Comparison of ENCODE assay signal across 8 mouse cellular contexts in genomic region chr5:63969476-63970112, GRCm38 (mm10). TPM values are rescaled to one million over a fixed set of nuclear protein-coding genes. Genes with fewer than 3 reads are reported as not detected.
A peak's percentile ranks its signal among the peaks of the same experiment; 100 is the strongest.
DNase-seq lines count a peak whose midpoint lies in the region; ATAC-seq lines count a peak whose summit lies in the region.

No protein-coding gene starts in this region.

- H3K9me3 ChIP-seq in embryonic facial prominence, embryonic 11.5 days (replicated peaks; ENCODE audit: control insufficient read depth, low read length) = no peaks in the 10 kb centered on the region
- no peaks in the 10 kb centered on the region for H3K9me3 ChIP-seq in intestine, embryonic 15.5 days
- no peaks in the 10 kb centered on the region for H3K9me3 ChIP-seq in neural tube, embryonic 12.5 days

- H3K36me3 ChIP-seq in embryonic facial prominence, embryonic 11.5 days (replicated peaks; ENCODE audit: control insufficient read depth, insufficient read depth, low read depth, low read length) = no peaks in the 10 kb centered on the region
- no peaks in the 10 kb centered on the region for H3K36me3 ChIP-seq in intestine, embryonic 15.5 days
- no peaks in the 10 kb centered on the region for H3K36me3 ChIP-seq in neural tube, embryonic 12.5 days

- peak; percentile 32 for DNase-seq in adrenal gland, postnatal 14 days
- no peak for DNase-seq in adrenal gland, postnatal 4 days (ENCODE audit: low spot score in 2 of 2)
- DNase-seq in 3134 (ENCODE audit: extremely low read depth, insufficient read length, low spot score) = peak; percentile 33
- DNase-seq in embryonic facial prominence, embryonic 11.5 days (ENCODE audit: low spot score) = no peak
- no peak for DNase-seq in frontal cortex, postnatal 36 days (ENCODE audit: low spot score in 2 of 2)
- DNase-seq in ovary, adult 18-20 months (ENCODE audit: low spot score) = no peak

- peak overlapping the region; percentile 63; the same call in 1 of the 2 replicates for H3K4me3 ChIP-seq in embryonic facial prominence, embryonic 11.5 days (ENCODE audit: low read depth, low read length)
- H3K4me3 ChIP-seq in intestine, embryonic 15.5 days (replicated peaks) = peak overlapping the region; percentile 78; the same call in 1 of the 2 replicates
- no peak overlapping the region; the same call in 1 of the 2 replicates for H3K4me3 ChIP-seq in neural tube, embryonic 12.5 days

- H3K4me1 ChIP-seq in embryonic facial prominence, embryonic 11.5 days (ENCODE audit: control insufficient read depth, insufficient read depth, low read length) = no peaks in the 10 kb centered on the region; the same call in none of the 2 replicates
- peaks cover 11% of the 10 kb centered on the region for H3K4me1 ChIP-seq in intestine, embryonic 15.5 days (replicated peaks)
- 0 out of 2 replicates have a peak, but pooled peaks cover 10% of the 10 kb centered on the region for H3K4me1 ChIP-seq in neural tube, embryonic 12.5 days

- 23% methylated on average over 5 of the region's 5 CpGs for WGBS in embryonic facial prominence, embryonic 11.5 days
- WGBS in intestine, embryonic 15.5 days = 20% methylated on average over 5 of the region's 5 CpGs
- 32% methylated on average over 5 of the region's 5 CpGs for WGBS in neural tube, embryonic 12.5 days

- H3K27ac ChIP-seq in embryonic facial prominence, embryonic 11.5 days (replicated peaks; ENCODE audit: low read depth, low read length) = no peak overlapping the region; the same call in 1 of the 2 replicates
- H3K27ac ChIP-seq in intestine, embryonic 15.5 days = peak overlapping the region; percentile 70
- H3K27ac ChIP-seq in neural tube, embryonic 12.5 days = no peak overlapping the region

- ATAC-seq in embryonic facial prominence, embryonic 11.5 days (replicated peaks; ENCODE audit: insufficient number of reproducible peaks, low FRiP score, low TSS enrichment, low read depth) = no peak
- no peak for ATAC-seq in intestine, embryonic 15.5 days
- ATAC-seq in neural tube, embryonic 12.5 days (ENCODE audit: low FRiP score, low read depth) = no peak

- 0 out of 2 replicates have a peak overlapping the region, but pooled peaks have one; percentile 7 for H3K4me2 ChIP-seq in embryonic facial prominence, embryonic 11.5 days (ENCODE audit: low read depth, low read length)
- peak overlapping the region; percentile 79 for H3K4me2 ChIP-seq in intestine, embryonic 15.5 days (replicated peaks)
- peak overlapping the region; percentile 86 for H3K4me2 ChIP-seq in neural tube, embryonic 12.5 days (replicated peaks)

- H3K9ac ChIP-seq in embryonic facial prominence, embryonic 11.5 days (replicated peaks; ENCODE audit: low read length) = no peak overlapping the region
- H3K9ac ChIP-seq in intestine, embryonic 15.5 days = no peak overlapping the region
- H3K9ac ChIP-seq in neural tube, embryonic 12.5 days = no peak overlapping the region

- no peaks in the 10 kb centered on the region for H3K27me3 ChIP-seq in embryonic facial prominence, embryonic 11.5 days (ENCODE audit: control insufficient read depth, insufficient read depth, low read length)
- H3K27me3 ChIP-seq in intestine, embryonic 15.5 days (replicated peaks) = no peaks in the 10 kb centered on the region
- no peaks in the 10 kb centered on the region for H3K27me3 ChIP-seq in neural tube, embryonic 12.5 days (replicated peaks)

RNA-seq across cellular contexts. Expression of gene Rell1, which starts 0.9 kb away (rescaled TPM):
- 46.5 and 50.0 TPM in 2 replicates for total RNA-seq in adrenal gland, postnatal 14 days (2021)
- 10 to 100 TPM; 36.7 to 39.9 TPM for total RNA-seq in adrenal gland, postnatal 4 days (2021)
- 15.0 and 17.8 TPM in 2 replicates for polyA plus RNA-seq in embryonic facial prominence, embryonic 11.5 days (2014; fragmentation: Nextera tagmentation; extraction: Ambion mirVana)
- 16.6 and 19.0 TPM in 2 replicates for polyA plus RNA-seq in intestine, embryonic 15.5 days (2015; fragmentation: Nextera tagmentation; extraction: Ambion mirVana)
- 13.2 and 16.4 TPM in 2 replicates for polyA plus RNA-seq in neural tube, embryonic 12.5 days (2016; fragmentation: Nextera tagmentation; extraction: Ambion mirVana)

Comparison
In these comparisons a context has a peak if more than half of its experiments do, and no peak if none do; other contexts are left out.
1. DNase-seq: peak in adrenal gland, postnatal 14 days (single experiment) and 3134 (single experiment); none in adrenal gland, postnatal 4 days (0 of 2), embryonic facial prominence, embryonic 11.5 days (single experiment), frontal cortex, postnatal 36 days (0 of 2) and ovary, adult 18-20 months (single experiment).
2. H3K4me2 ChIP-seq: peak in every context shown above with its lines; median percentile 86 in neural tube, embryonic 12.5 days; 79 in intestine, embryonic 15.5 days; 7 in embryonic facial prominence, embryonic 11.5 days.